Mouse (Mus musculus): ENCODE results near the gene Hoxa11. TPM values are rescaled to one million over a fixed set of nuclear protein-coding genes. Genes with fewer than 3 reads are reported as not detected.

Hoxa11 gene
- polyA plus RNA-seq, 1 experiment from 2014 or later = 34.8 TPM

GRCm38 (mm10) chr6:52225612-52226568 lies 19.7 kb downstream of the Hoxa11 start:
- Histone ChIP-seq H3K4me2 (peak overlapping the region; percentile 92), H3K27me3 (0 out of 2 replicates have a peak, but pooled peaks cover 6% of the 10 kb centered on the region), H3K9me3 (replicated peaks) (no peaks in the 10 kb centered on the region), H3K4me3 (replicated peaks) (peak overlapping the region; percentile 77), H3K36me3 (peaks cover 4% of the 10 kb centered on the region; the same call in 1 of the 2 replicates), H3K27ac (peak overlapping the region; percentile 99), H3K4me1 (peaks cover 23% of the 10 kb centered on the region), H3K9ac (peak overlapping the region; percentile 94)
- under 1% methylated on average over 69 of the region's 69 CpGs for WGBS
- ATAC-seq (replicated peaks; ENCODE audit: low FRiP score) = peak; percentile 57

- Histone ChIP-seq H3K9me3 (replicated peaks) (no peaks in the 10 kb centered on the region), H3K27me3 (0 out of 2 replicates have a peak, but pooled peaks cover 6% of the 10 kb centered on the region), H3K27ac (peak overlapping the region; percentile 99), H3K36me3 (peaks cover 4% of the 10 kb centered on the region; the same call in 1 of the 2 replicates), H3K9ac (peak overlapping the region; percentile 94), H3K4me3 (replicated peaks) (peak overlapping the region; percentile 77), H3K4me1 (peaks cover 24% of the 10 kb centered on the region), H3K4me2 (peak overlapping the region; percentile 92)
- no peak for ATAC-seq (replicated peaks; ENCODE audit: low FRiP score)
- under 1% methylated on average over 36 of the region's 36 CpGs for WGBS
Observed at GRCm38 (mm10) chr6:52224895-52225611, 20.6 kb downstream of the Hoxa11 start.

GRCm38 (mm10) chr6:52223939-52224760 lies 21.5 kb downstream of the Hoxa11 start:
- ATAC-seq (replicated peaks; ENCODE audit: low FRiP score) = no peak
- Histone ChIP-seq H3K4me1 (peaks cover 31% of the 10 kb centered on the region), H3K36me3 (peaks cover 4% of the 10 kb centered on the region; the same call in 1 of the 2 replicates), H3K9ac (peak overlapping the region; percentile 94), H3K27ac (peak overlapping the region; percentile 99), H3K4me2 (peak overlapping the region; percentile 92), H3K27me3 (0 out of 2 replicates have a peak, but pooled peaks cover 6% of the 10 kb centered on the region), H3K9me3 (replicated peaks) (no peaks in the 10 kb centered on the region), H3K4me3 (replicated peaks) (peak overlapping the region; percentile 77)
- WGBS = 2% methylated on average over 24 of the region's 24 CpGs

- ATAC-seq (replicated peaks; ENCODE audit: low FRiP score) = no peak
- H3K4me3 ChIP-seq (replicated peaks) = peak overlapping the region; percentile 77
- H3K27ac ChIP-seq = peak overlapping the region; percentile 99
- H3K9ac ChIP-seq = peak overlapping the region; percentile 94
- WGBS = 5% methylated on average over 13 of the region's 13 CpGs
- peak overlapping the region; percentile 92 for H3K4me2 ChIP-seq
- peaks cover 43% of the 10 kb centered on the region for H3K4me1 ChIP-seq
- no peaks in the 10 kb centered on the region for H3K9me3 ChIP-seq (replicated peaks)
- H3K36me3 ChIP-seq = peaks cover 4% of the 10 kb centered on the region; the same call in 1 of the 2 replicates
- H3K27me3 ChIP-seq = 0 out of 2 replicates have a peak, but pooled peaks cover 6% of the 10 kb centered on the region
Observed at GRCm38 (mm10) chr6:52222729-52223128, 22.9 kb downstream of the Hoxa11 start.

GRCm38 (mm10) chr6:52221993-52222685 lies 23.5 kb downstream of the Hoxa11 start:
- Histone ChIP-seq H3K9me3 (replicated peaks) (no peaks in the 10 kb centered on the region), H3K36me3 (peaks cover 4% of the 10 kb centered on the region; the same call in 1 of the 2 replicates), H3K27ac (peak overlapping the region; percentile 99), H3K4me2 (peak overlapping the region; percentile 92), H3K27me3 (0 out of 2 replicates have a peak, but pooled peaks cover 8% of the 10 kb centered on the region), H3K9ac (peak overlapping the region; percentile 94), H3K4me1 (peaks cover 40% of the 10 kb centered on the region), H3K4me3 (replicated peaks) (peak overlapping the region; percentile 77)
- 5% methylated on average over 21 of the region's 21 CpGs for WGBS
- ATAC-seq (replicated peaks; ENCODE audit: low FRiP score) = peak; percentile 20

GRCm38 (mm10) chr6:52221337-52221992 lies 24.1 kb downstream of the Hoxa11 start, which contains the start of gene Hoxa7:
TSS of gene Hoxa7 (minus strand) at chr6:52221854.
- under 1% methylated on average over 46 of the region's 46 CpGs for WGBS
- peak within 1 kb of the TSS; percentile 99 for H3K27ac ChIP-seq
- peaks cover 35% of the 10 kb centered on the region for H3K4me1 ChIP-seq
- peak within 1 kb of the TSS; percentile 92 for H3K4me2 ChIP-seq
- no peaks in the 10 kb centered on the region for H3K9me3 ChIP-seq (replicated peaks)
- H3K4me3 ChIP-seq (replicated peaks) = peak within 1 kb of the TSS; percentile 77
- peaks cover 4% of the 10 kb centered on the region; the same call in 1 of the 2 replicates for H3K36me3 ChIP-seq
- 0 out of 2 replicates have a peak, but pooled peaks cover 8% of the 10 kb centered on the region for H3K27me3 ChIP-seq
- H3K9ac ChIP-seq = peak within 1 kb of the TSS; percentile 94
- ATAC-seq (replicated peaks; ENCODE audit: low FRiP score) = peak; percentile 37

- WGBS = 5% methylated on average over 12 of the region's 12 CpGs
- Histone ChIP-seq H3K4me3 (replicated peaks) (peak overlapping the region; percentile 77), H3K27ac (peak overlapping the region; percentile 99), H3K4me2 (peak overlapping the region; percentile 92), H3K4me1 (peaks cover 41% of the 10 kb centered on the region), H3K9ac (peak overlapping the region; percentile 76), H3K9me3 (replicated peaks) (no peaks in the 10 kb centered on the region), H3K27me3 (peaks cover 12% of the 10 kb centered on the region; the same call in 1 of the 2 replicates), H3K36me3 (peaks cover 4% of the 10 kb centered on the region; the same call in 1 of the 2 replicates)
- ATAC-seq (replicated peaks; ENCODE audit: low FRiP score) = no peak
Observed at GRCm38 (mm10) chr6:52220865-52221310, 24.7 kb downstream of the Hoxa11 start.

- Histone ChIP-seq H3K36me3 (peaks cover 4% of the 10 kb centered on the region; the same call in 1 of the 2 replicates), H3K27ac (peak overlapping the region; percentile 99), H3K4me1 (peaks cover 47% of the 10 kb centered on the region), H3K4me3 (replicated peaks) (peak overlapping the region; percentile 77), H3K4me2 (peak overlapping the region; percentile 92), H3K27me3 (peaks cover 16% of the 10 kb centered on the region; the same call in 1 of the 2 replicates), H3K9ac (peak overlapping the region; percentile 76), H3K9me3 (replicated peaks) (no peaks in the 10 kb centered on the region)
- ATAC-seq (replicated peaks; ENCODE audit: low FRiP score) = no peak
- 13% methylated on average over 32 of the region's 32 CpGs for WGBS
Observed at GRCm38 (mm10) chr6:52220003-52220864, 25.4 kb downstream of the Hoxa11 start.

GRCm38 (mm10) chr6:52219234-52219942 lies 26.2 kb downstream of the Hoxa11 start:
- Histone ChIP-seq H3K36me3 (peaks cover 4% of the 10 kb centered on the region; the same call in 1 of the 2 replicates), H3K4me2 (peak overlapping the region; percentile 92), H3K27ac (peak overlapping the region; percentile 99), H3K9ac (peak overlapping the region; percentile 78), H3K4me3 (replicated peaks) (peak overlapping the region; percentile 77), H3K4me1 (peaks cover 56% of the 10 kb centered on the region), H3K9me3 (replicated peaks) (no peaks in the 10 kb centered on the region), H3K27me3 (peaks cover 21% of the 10 kb centered on the region; the same call in 1 of the 2 replicates)
- ATAC-seq (replicated peaks; ENCODE audit: low FRiP score) = no peak
- WGBS = 35% methylated on average over 9 of the region's 9 CpGs

Data from kidney, embryonic 15.5 days (tissue).